Mouse (Mus musculus): ENCODE data around the gene Tpp1.

GRCm38 (mm10) chr7:105777797-105778552 is 25.9 kb upstream of the Tpp1 start:
- no peak for TF ChIP-seq JUND (conservative IDR thresholded peaks at IDR 0.05; ENCODE audit: low read depth, low read length)
- TF ChIP-seq POLR2A (IDR thresholded peaks at IDR 0.05; ENCODE audit: low read depth, low read length), result no peak
- TF ChIP-seq RCOR1 (conservative IDR thresholded peaks at IDR 0.05; ENCODE audit: low read depth, low read length), result no peak
- no peak for TF ChIP-seq CTCF (conservative IDR thresholded peaks at IDR 0.05 in 1 of 2, IDR thresholded peaks at IDR 0.05 in 1 of 2; ENCODE audit: low read depth in 2 of 2, low read length in 2 of 2)
- TF ChIP-seq ZNF384 (IDR thresholded peaks at IDR 0.05; ENCODE audit: low read depth, low read length), result no peak
- TF ChIP-seq BHLHE40 (IDR thresholded peaks at IDR 0.05; ENCODE audit: low read depth, low read length), result peak; percentile 86
- TF ChIP-seq EP300 (IDR thresholded peaks at IDR 0.05; ENCODE audit: low read length), result peak; percentile 24; the same call in 1 of the 2 replicates
- peak; percentile 44 for TF ChIP-seq ETS1 (conservative IDR thresholded peaks at IDR 0.05; ENCODE audit: low read depth, low read length)
- TF ChIP-seq MAFK (IDR thresholded peaks at IDR 0.05; ENCODE audit: insufficient replicate concordance, low read length), result no peak
- 0 out of 2 replicates have a peak, but pooled peaks have one; percentile 13 for TF ChIP-seq NRF1 (IDR thresholded peaks at IDR 0.05; ENCODE audit: low read depth, low read length)
- no peak for TF ChIP-seq USF2 (conservative IDR thresholded peaks at IDR 0.05; ENCODE audit: low read depth, low read length)

Measured in CH12.LX (cell line).